9 mouse cellular contexts compared by ENCODE assay signal in genomic region chr14:12161738-12162310, GRCm38 (mm10).
DNase-seq lines count a peak whose midpoint lies in the region; ATAC-seq and TF ChIP-seq lines count a peak whose summit lies in the region.
"Had no signal": no experiment of that assay in that cellular context is flagged by ENCODE, and none has a peak within 500 bp of the region (broad histone marks: within the 10 kb centered on the region; RNA-seq: fewer than 3 reads in every experiment).

No protein-coding gene starts in this region.

- peak; percentile 51 for ATAC-seq in midbrain, embryonic 13.5 days
- peak; percentile 89 for ATAC-seq in kidney, embryonic 16.5 days (ENCODE audit: low FRiP score, low TSS enrichment)
- ATAC-seq in neural tube, embryonic 14.5 days (ENCODE audit: low read depth), result peak; percentile 47; the same call in 1 of the 2 replicates
- ATAC-seq in erythroid progenitor cell, adult 5-6 weeks (replicated peaks; ENCODE audit: low FRiP score, poor library complexity, severe bottlenecking), result no peak

- no peaks in the 10 kb centered on the region for H3K9me3 ChIP-seq in midbrain, embryonic 13.5 days
- no peaks in the 10 kb centered on the region for H3K9me3 ChIP-seq in midbrain, embryonic 10.5 days (replicated peaks)
- no peaks in the 10 kb centered on the region for H3K9me3 ChIP-seq in kidney, embryonic 16.5 days (ENCODE audit: low read length)
- H3K9me3 ChIP-seq in neural tube, embryonic 14.5 days (ENCODE audit: control insufficient read depth, low read length), result no peaks in the 10 kb centered on the region

- no peak overlapping the region for H3K9ac ChIP-seq in midbrain, embryonic 13.5 days (replicated peaks)
- H3K9ac ChIP-seq in kidney, embryonic 16.5 days (replicated peaks; ENCODE audit: low read length), result no peak overlapping the region
- H3K9ac ChIP-seq in neural tube, embryonic 14.5 days (replicated peaks; ENCODE audit: low read depth, low read length), result no peak overlapping the region

- H3K4me2 ChIP-seq in midbrain, embryonic 13.5 days (replicated peaks), result no peak overlapping the region
- no peak overlapping the region for H3K4me2 ChIP-seq in kidney, embryonic 16.5 days (replicated peaks; ENCODE audit: low read depth, low read length)
- no peak overlapping the region for H3K4me2 ChIP-seq in neural tube, embryonic 14.5 days (ENCODE audit: low read depth, low read length)

- no peaks in the 10 kb centered on the region; the same call in 1 of the 2 replicates for H3K4me1 ChIP-seq in kidney, adult 2 months (ENCODE audit: control insufficient read depth, insufficient read depth, low read length)
- peaks cover 11% of the 10 kb centered on the region for H3K4me1 ChIP-seq in midbrain, embryonic 13.5 days (replicated peaks)
- H3K4me1 ChIP-seq in midbrain, embryonic 10.5 days, result peaks cover 4% of the 10 kb centered on the region; the same call in 1 of the 2 replicates
- H3K4me1 ChIP-seq in kidney, embryonic 16.5 days (ENCODE audit: insufficient read depth, low read length), result no peaks in the 10 kb centered on the region
- H3K4me1 ChIP-seq in neural tube, embryonic 14.5 days (ENCODE audit: control insufficient read depth, insufficient read depth, low read length), result no peaks in the 10 kb centered on the region

- TF ChIP-seq CTCF in kidney, adult 2 months (conservative IDR thresholded peaks at IDR 0.05; ENCODE audit: insufficient read depth, insufficient read length, low read depth, low read length), result no peak

- DNase-seq in kidney, adult 2 months, result peak; percentile 17
- DNase-seq in kidney, adult 8-10 months, result no peak
- DNase-seq in midbrain, embryonic 10.5 days (ENCODE audit: low spot score), result no peak
- DNase-seq in ovary, adult 18-20 months (ENCODE audit: low spot score), result no peak
- DNase-seq: cerebellum, postnatal 36 days had no signal

- TF ChIP-seq POLR2A in kidney, adult 2 months (IDR thresholded peaks at IDR 0.05; ENCODE audit: low read depth, low read length), result no peak

- no peak overlapping the region for H3K27ac ChIP-seq in kidney, adult 2 months (ENCODE audit: insufficient read depth, low read depth, low read length)
- H3K27ac ChIP-seq in midbrain, embryonic 13.5 days, result 0 out of 2 replicates have a peak overlapping the region, but pooled peaks have one; percentile 30
- no peak overlapping the region for H3K27ac ChIP-seq in midbrain, embryonic 10.5 days (replicated peaks)
- H3K27ac ChIP-seq in kidney, embryonic 16.5 days (ENCODE audit: low read length), result peak overlapping the region; percentile 67
- H3K27ac ChIP-seq in neural tube, embryonic 14.5 days (ENCODE audit: low read depth, low read length), result no peak overlapping the region

- WGBS in kidney, adult 2 months, result 72% methylated on average over 14 of the region's 14 CpGs
- 86% methylated on average over 14 of the region's 14 CpGs for WGBS in midbrain, embryonic 13.5 days
- 93% methylated on average over 14 of the region's 14 CpGs for WGBS in midbrain, embryonic 10.5 days
- 76% methylated on average over 14 of the region's 14 CpGs for WGBS in kidney, embryonic 16.5 days
- 71% methylated on average over 14 of the region's 14 CpGs for WGBS in neural tube, embryonic 14.5 days

- no peak overlapping the region for H3K4me3 ChIP-seq in kidney, adult 2 months (ENCODE audit: insufficient read depth, low read depth, low read length)
- H3K4me3 ChIP-seq in midbrain, embryonic 13.5 days (replicated peaks), result no peak overlapping the region
- H3K4me3 ChIP-seq in midbrain, embryonic 10.5 days, result no peak overlapping the region
- no peak overlapping the region for H3K4me3 ChIP-seq in kidney, embryonic 16.5 days (ENCODE audit: low read length)
- H3K4me3 ChIP-seq in neural tube, embryonic 14.5 days (ENCODE audit: low read depth, low read length), result no peak overlapping the region

- H3K27me3 ChIP-seq in kidney, adult 2 months (replicated peaks; ENCODE audit: control insufficient read depth, insufficient read depth, low read length), result no peaks in the 10 kb centered on the region
- no peaks in the 10 kb centered on the region for H3K27me3 ChIP-seq in midbrain, embryonic 13.5 days
- H3K27me3 ChIP-seq in midbrain, embryonic 10.5 days (ENCODE audit: low read depth, poor library complexity, severe bottlenecking), result no peaks in the 10 kb centered on the region
- no peaks in the 10 kb centered on the region for H3K27me3 ChIP-seq in kidney, embryonic 16.5 days (ENCODE audit: insufficient read depth, low read length)
- H3K27me3 ChIP-seq in neural tube, embryonic 14.5 days (ENCODE audit: control insufficient read depth, insufficient read depth, low read length), result no peaks in the 10 kb centered on the region

- no peaks in the 10 kb centered on the region for H3K36me3 ChIP-seq in kidney, adult 2 months (ENCODE audit: control insufficient read depth, insufficient read depth, low read length)
- no peaks in the 10 kb centered on the region for H3K36me3 ChIP-seq in midbrain, embryonic 13.5 days
- 0 out of 2 replicates have a peak, but pooled peaks cover 2% of the 10 kb centered on the region for H3K36me3 ChIP-seq in midbrain, embryonic 10.5 days
- H3K36me3 ChIP-seq in kidney, embryonic 16.5 days (ENCODE audit: insufficient read depth, low read length), result peaks cover 3% of the 10 kb centered on the region; the same call in 1 of the 2 replicates
- no peaks in the 10 kb centered on the region for H3K36me3 ChIP-seq in neural tube, embryonic 14.5 days (ENCODE audit: control insufficient read depth, insufficient read depth, low read length)

Comparison
In these comparisons a context has a peak if more than half of its experiments do, and no peak if none do; other contexts are left out.
1. H3K27ac ChIP-seq: peak in midbrain, embryonic 13.5 days (single experiment) and kidney, embryonic 16.5 days (single experiment); none in kidney, adult 2 months (single experiment), midbrain, embryonic 10.5 days (single experiment) and neural tube, embryonic 14.5 days (single experiment).